Mouse (Mus musculus): Measurements from ENCODE around the gene Serinc2. TPM values are rescaled to one million over a fixed set of nuclear protein-coding genes. Genes with fewer than 3 reads are reported as not detected.

Gene Serinc2
- polyA plus RNA-seq, 1 experiment: 54.8 TPM

- no peaks in the 10 kb centered on the region for H3K4me1 ChIP-seq (ENCODE audit: control insufficient read depth, insufficient read depth, low read length)
- no peak overlapping the region for H3K4me3 ChIP-seq (ENCODE audit: insufficient read depth, low read depth, low read length)
- 81% methylated on average over 3 of the region's 3 CpGs for WGBS
- no peak overlapping the region for H3K27ac ChIP-seq (ENCODE audit: insufficient read depth, low read depth, low read length)
- H3K27me3 ChIP-seq (replicated peaks; ENCODE audit: control insufficient read depth, insufficient read depth, low read length): no peaks in the 10 kb centered on the region
- TF ChIP-seq POLR2A (IDR thresholded peaks at IDR 0.05; ENCODE audit: low read depth, low read length): no peak
- TF ChIP-seq CTCF (conservative IDR thresholded peaks at IDR 0.05; ENCODE audit: insufficient read depth, insufficient read length, low read depth, low read length): no peak
- DNase-seq: no peak
- no peaks in the 10 kb centered on the region for H3K36me3 ChIP-seq (ENCODE audit: control insufficient read depth, insufficient read depth, low read length)
These were observed 10.8 kb upstream of the Serinc2 start for GRCm38 (mm10) chr4:130289824-130290223.

- Histone ChIP-seq H3K27ac (ENCODE audit: insufficient read depth, low read depth, low read length) (no peak overlapping the region), H3K27me3 (replicated peaks; ENCODE audit: control insufficient read depth, insufficient read depth, low read length) (no peaks in the 10 kb centered on the region), H3K4me1 (ENCODE audit: control insufficient read depth, insufficient read depth, low read length) (no peaks in the 10 kb centered on the region), H3K36me3 (ENCODE audit: control insufficient read depth, insufficient read depth, low read length) (no peaks in the 10 kb centered on the region), H3K4me3 (ENCODE audit: insufficient read depth, low read depth, low read length) (no peak overlapping the region)
- DNase-seq: no peak
- TF ChIP-seq CTCF (conservative IDR thresholded peaks at IDR 0.05; ENCODE audit: insufficient read depth, insufficient read length, low read depth, low read length): no peak
- TF ChIP-seq POLR2A (IDR thresholded peaks at IDR 0.05; ENCODE audit: low read depth, low read length): no peak
- 55% methylated on average over 3 of the region's 3 CpGs for WGBS
These were observed 7.5 kb upstream of the Serinc2 start for GRCm38 (mm10) chr4:130286531-130286930.

GRCm38 (mm10) chr4:130283826-130284225, 4.8 kb upstream of the Serinc2 start:
- DNase-seq: no peak
- H3K27me3 ChIP-seq (replicated peaks; ENCODE audit: control insufficient read depth, insufficient read depth, low read length): no peaks in the 10 kb centered on the region
- H3K27ac ChIP-seq (ENCODE audit: insufficient read depth, low read depth, low read length): no peak overlapping the region
- TF ChIP-seq POLR2A (IDR thresholded peaks at IDR 0.05; ENCODE audit: low read depth, low read length) (no peak), CTCF (conservative IDR thresholded peaks at IDR 0.05; ENCODE audit: insufficient read depth, insufficient read length, low read depth, low read length) (no peak)
- H3K36me3 ChIP-seq (ENCODE audit: control insufficient read depth, insufficient read depth, low read length): no peaks in the 10 kb centered on the region
- WGBS: 79% methylated on average over 9 of the region's 9 CpGs
- no peaks in the 10 kb centered on the region for H3K4me1 ChIP-seq (ENCODE audit: control insufficient read depth, insufficient read depth, low read length)
- no peak overlapping the region for H3K4me3 ChIP-seq (ENCODE audit: insufficient read depth, low read depth, low read length)

- H3K27ac ChIP-seq (ENCODE audit: insufficient read depth, low read depth, low read length): no peak overlapping the region
- H3K27me3 ChIP-seq (replicated peaks; ENCODE audit: control insufficient read depth, insufficient read depth, low read length): no peaks in the 10 kb centered on the region
- DNase-seq: no peak
- no peak for TF ChIP-seq CTCF (conservative IDR thresholded peaks at IDR 0.05; ENCODE audit: insufficient read depth, insufficient read length, low read depth, low read length)
- H3K36me3 ChIP-seq (ENCODE audit: control insufficient read depth, insufficient read depth, low read length): no peaks in the 10 kb centered on the region
- no peaks in the 10 kb centered on the region for H3K4me1 ChIP-seq (ENCODE audit: control insufficient read depth, insufficient read depth, low read length)
- no peak overlapping the region for H3K4me3 ChIP-seq (ENCODE audit: insufficient read depth, low read depth, low read length)
- WGBS: 86% methylated on average over 5 of the region's 5 CpGs
These were observed 3.9 kb upstream of the Serinc2 start for GRCm38 (mm10) chr4:130282856-130283255.

GRCm38 (mm10) chr4:130276573-130277176, 2.3 kb downstream of the Serinc2 start:
- H3K27me3 ChIP-seq (replicated peaks; ENCODE audit: control insufficient read depth, insufficient read depth, low read length): no peaks in the 10 kb centered on the region
- H3K36me3 ChIP-seq (ENCODE audit: control insufficient read depth, insufficient read depth, low read length): no peaks in the 10 kb centered on the region
- no peak overlapping the region for H3K27ac ChIP-seq (ENCODE audit: insufficient read depth, low read depth, low read length)
- TF ChIP-seq CTCF (conservative IDR thresholded peaks at IDR 0.05; ENCODE audit: insufficient read depth, insufficient read length, low read depth, low read length) (no peak), POLR2A (IDR thresholded peaks at IDR 0.05; ENCODE audit: low read depth, low read length) (no peak)
- H3K4me3 ChIP-seq (ENCODE audit: insufficient read depth, low read depth, low read length): no peak overlapping the region
- H3K4me1 ChIP-seq (ENCODE audit: control insufficient read depth, insufficient read depth, low read length): no peaks in the 10 kb centered on the region
- 70% methylated on average over 7 of the region's 7 CpGs for WGBS
- no peak for DNase-seq

GRCm38 (mm10) chr4:130275823-130276105, 3.2 kb downstream of the Serinc2 start:
- Histone ChIP-seq H3K27me3 (replicated peaks; ENCODE audit: control insufficient read depth, insufficient read depth, low read length) (no peaks in the 10 kb centered on the region), H3K36me3 (ENCODE audit: control insufficient read depth, insufficient read depth, low read length) (no peaks in the 10 kb centered on the region), H3K4me1 (ENCODE audit: control insufficient read depth, insufficient read depth, low read length) (no peaks in the 10 kb centered on the region), H3K4me3 (ENCODE audit: insufficient read depth, low read depth, low read length) (no peak overlapping the region), H3K27ac (ENCODE audit: insufficient read depth, low read depth, low read length) (no peak overlapping the region)
- no peak for TF ChIP-seq CTCF (conservative IDR thresholded peaks at IDR 0.05; ENCODE audit: insufficient read depth, insufficient read length, low read depth, low read length)
- no peak for TF ChIP-seq POLR2A (IDR thresholded peaks at IDR 0.05; ENCODE audit: low read depth, low read length)
- 65% methylated on average over 5 of the region's 5 CpGs for WGBS
- DNase-seq: no peak

- H3K4me3 ChIP-seq (ENCODE audit: insufficient read depth, low read depth, low read length): peak overlapping the region; percentile 43
- no peaks in the 10 kb centered on the region for H3K4me1 ChIP-seq (ENCODE audit: control insufficient read depth, insufficient read depth, low read length)
- no peaks in the 10 kb centered on the region for H3K27me3 ChIP-seq (replicated peaks; ENCODE audit: control insufficient read depth, insufficient read depth, low read length)
- 4% methylated on average over 62 of the region's 62 CpGs for WGBS
- peak; percentile 56 for DNase-seq
- H3K27ac ChIP-seq (ENCODE audit: insufficient read depth, low read depth, low read length): no peak overlapping the region
- TF ChIP-seq POLR2A (IDR thresholded peaks at IDR 0.05; ENCODE audit: low read depth, low read length): no peak
- no peaks in the 10 kb centered on the region for H3K36me3 ChIP-seq (ENCODE audit: control insufficient read depth, insufficient read depth, low read length)
These were observed 3.8 kb downstream of the Serinc2 start for GRCm38 (mm10) chr4:130275016-130275822.

All from kidney, adult 2 months (tissue).